Mouse (Mus musculus): ENCODE data around the gene Anxa3. TPM values are rescaled to one million over a fixed set of nuclear protein-coding genes. Genes with fewer than 3 reads are reported as not detected.

Gene Anxa3
- polyA plus RNA-seq, 1 experiment = 78.3 TPM

DNA sequence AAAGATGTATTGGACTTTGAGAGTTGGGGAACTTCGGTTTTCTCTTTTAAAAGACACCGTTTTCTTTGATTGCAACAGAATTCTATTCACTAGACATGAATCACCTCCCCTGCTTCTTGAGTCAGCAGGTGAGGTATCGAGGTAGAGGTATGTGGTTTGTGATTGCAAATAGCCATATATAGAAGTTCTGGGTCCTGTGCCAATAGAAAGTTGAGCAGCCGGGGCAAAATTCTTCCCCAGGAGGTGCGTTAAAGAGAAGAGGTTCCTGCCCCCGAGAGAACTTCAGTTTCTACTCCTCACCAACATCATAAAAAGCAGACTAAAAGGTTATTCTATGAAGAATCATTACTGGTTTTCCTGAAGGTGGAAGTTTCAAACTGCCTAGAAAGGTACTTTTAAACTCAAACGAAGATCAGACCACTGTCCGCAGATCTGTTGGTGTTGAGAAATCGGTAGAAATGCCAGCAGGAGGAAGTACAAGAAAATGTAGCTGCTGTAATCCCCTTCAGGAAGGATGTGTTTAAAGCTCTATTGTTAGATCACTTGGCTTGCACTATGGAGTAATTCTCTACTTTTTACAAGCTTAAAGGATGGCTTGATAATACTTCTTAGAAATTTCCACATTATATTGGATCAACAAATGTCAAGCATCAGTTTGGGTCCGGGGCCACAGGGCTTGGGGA, 955 bp downstream of the Anxa3 start:
- Histone ChIP-seq H3K4me1 (ENCODE audit: control insufficient read depth, insufficient read depth, low read length) (peaks cover 17% of the 10 kb centered on the region), H3K27ac (ENCODE audit: insufficient read depth, low read depth, low read length) (peak overlapping the region; percentile 71), H3K4me3 (ENCODE audit: insufficient read depth, low read length) (peak overlapping the region; percentile 93)
- TF ChIP-seq CTCF (IDR thresholded peaks at IDR 0.05; ENCODE audit: low read depth, low read length) (no peak), POLR2A (IDR thresholded peaks at IDR 0.05; ENCODE audit: borderline replicate concordance, low read depth, low read length) (no peak)

DNA sequence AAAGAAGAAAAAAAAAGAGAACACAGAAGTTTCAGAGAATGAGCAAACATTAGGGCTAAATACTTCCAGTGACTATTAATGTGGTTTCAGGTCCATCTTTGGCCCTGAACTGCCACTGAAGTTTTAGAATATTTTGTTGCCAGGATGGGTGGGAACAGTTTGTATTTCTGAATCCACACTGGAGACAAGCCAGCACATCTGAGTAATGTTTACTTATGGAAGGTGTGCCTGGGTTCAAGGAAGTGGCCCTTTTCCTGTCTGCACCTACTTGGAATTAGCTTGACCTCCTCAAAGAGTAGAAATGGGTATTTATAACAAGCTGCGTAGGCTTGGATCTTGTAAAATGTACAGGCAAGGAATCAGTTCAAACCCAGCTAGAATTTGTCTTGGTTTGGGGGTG, 2.6 kb downstream of the Anxa3 start:
- no peak for TF ChIP-seq CTCF (IDR thresholded peaks at IDR 0.05; ENCODE audit: low read depth, low read length)
- TF ChIP-seq POLR2A (IDR thresholded peaks at IDR 0.05; ENCODE audit: borderline replicate concordance, low read depth, low read length) = no peak
- Histone ChIP-seq H3K4me1 (ENCODE audit: control insufficient read depth, insufficient read depth, low read length) (peaks cover 22% of the 10 kb centered on the region), H3K4me3 (ENCODE audit: insufficient read depth, low read length) (no peak overlapping the region), H3K27ac (ENCODE audit: insufficient read depth, low read depth, low read length) (no peak overlapping the region)

DNA sequence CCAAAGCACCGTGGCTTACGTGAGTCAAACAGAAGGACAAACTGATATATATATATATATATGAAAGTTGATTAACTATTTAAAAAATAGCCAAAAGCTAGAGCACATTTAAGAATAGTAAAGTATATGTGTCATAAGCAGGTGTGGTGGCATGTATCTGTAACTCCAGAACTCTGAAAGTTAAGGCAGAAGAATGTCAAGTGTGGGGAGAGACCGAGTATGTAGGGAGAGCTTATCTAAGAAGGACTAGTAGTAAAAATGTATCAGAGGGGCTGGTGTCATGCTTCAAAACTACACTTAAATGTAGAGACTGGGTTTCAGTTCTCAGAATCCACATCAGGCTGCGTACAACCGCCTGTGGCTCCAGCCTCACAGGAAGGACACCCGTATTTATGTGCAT, 4.3 kb downstream of the Anxa3 start:
- no peak overlapping the region for H3K4me3 ChIP-seq (ENCODE audit: insufficient read depth, low read length)
- TF ChIP-seq CTCF (IDR thresholded peaks at IDR 0.05; ENCODE audit: low read depth, low read length) (no peak), POLR2A (IDR thresholded peaks at IDR 0.05; ENCODE audit: borderline replicate concordance, low read depth, low read length) (no peak)
- H3K27ac ChIP-seq (ENCODE audit: insufficient read depth, low read depth, low read length) = no peak overlapping the region
- H3K4me1 ChIP-seq (ENCODE audit: control insufficient read depth, insufficient read depth, low read length) = peaks cover 34% of the 10 kb centered on the region

DNA sequence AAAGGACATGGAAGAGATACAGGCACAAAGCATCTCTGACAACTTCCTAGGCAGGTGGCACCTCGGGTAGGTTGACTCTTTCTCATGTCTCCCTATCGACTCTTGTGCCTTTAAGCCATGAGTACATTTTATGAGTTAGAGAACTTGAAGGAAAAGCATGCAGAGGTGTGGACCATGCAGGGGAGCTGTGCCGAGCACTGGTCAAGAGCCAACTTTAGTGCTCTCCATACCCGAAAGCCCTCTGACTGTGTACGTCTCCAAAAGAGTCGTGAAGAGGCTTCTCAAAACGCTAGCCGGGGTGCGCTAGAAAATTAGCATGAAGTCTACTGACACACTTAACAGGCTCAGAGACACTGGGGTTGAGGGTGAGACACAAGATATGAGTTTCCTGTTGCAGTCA, 6.0 kb downstream of the Anxa3 start:
- H3K4me1 ChIP-seq (ENCODE audit: control insufficient read depth, insufficient read depth, low read length) = peaks cover 46% of the 10 kb centered on the region
- H3K4me3 ChIP-seq (ENCODE audit: insufficient read depth, low read length) = no peak overlapping the region
- H3K27ac ChIP-seq (ENCODE audit: insufficient read depth, low read depth, low read length) = no peak overlapping the region
- TF ChIP-seq CTCF (IDR thresholded peaks at IDR 0.05; ENCODE audit: low read depth, low read length) (no peak), POLR2A (IDR thresholded peaks at IDR 0.05; ENCODE audit: borderline replicate concordance, low read depth, low read length) (no peak)

DNA sequence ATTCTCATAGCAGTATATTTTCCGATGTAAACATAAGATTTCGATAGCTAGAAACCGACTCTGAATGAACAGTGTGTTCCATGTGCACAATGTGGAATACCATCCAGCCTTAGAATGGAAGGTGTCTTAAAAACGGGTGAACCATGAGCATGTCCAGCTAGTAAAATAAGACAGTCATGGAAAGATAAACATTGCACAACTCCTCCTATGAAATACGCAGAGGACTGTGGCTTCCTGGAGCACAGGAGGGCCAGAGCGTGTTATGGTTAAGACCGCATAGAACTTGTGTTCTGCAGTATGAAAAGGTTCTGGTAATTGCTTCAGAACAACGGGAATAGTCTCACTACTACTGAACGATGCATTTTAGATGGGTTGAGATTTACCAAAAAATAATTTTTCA, 6.8 kb downstream of the Anxa3 start:
- Histone ChIP-seq H3K4me1 (ENCODE audit: control insufficient read depth, insufficient read depth, low read length) (peaks cover 53% of the 10 kb centered on the region), H3K27ac (ENCODE audit: insufficient read depth, low read depth, low read length) (no peak overlapping the region), H3K4me3 (ENCODE audit: insufficient read depth, low read length) (no peak overlapping the region)
- no peak for TF ChIP-seq CTCF (IDR thresholded peaks at IDR 0.05; ENCODE audit: low read depth, low read length)
- no peak for TF ChIP-seq POLR2A (IDR thresholded peaks at IDR 0.05; ENCODE audit: borderline replicate concordance, low read depth, low read length)

DNA sequence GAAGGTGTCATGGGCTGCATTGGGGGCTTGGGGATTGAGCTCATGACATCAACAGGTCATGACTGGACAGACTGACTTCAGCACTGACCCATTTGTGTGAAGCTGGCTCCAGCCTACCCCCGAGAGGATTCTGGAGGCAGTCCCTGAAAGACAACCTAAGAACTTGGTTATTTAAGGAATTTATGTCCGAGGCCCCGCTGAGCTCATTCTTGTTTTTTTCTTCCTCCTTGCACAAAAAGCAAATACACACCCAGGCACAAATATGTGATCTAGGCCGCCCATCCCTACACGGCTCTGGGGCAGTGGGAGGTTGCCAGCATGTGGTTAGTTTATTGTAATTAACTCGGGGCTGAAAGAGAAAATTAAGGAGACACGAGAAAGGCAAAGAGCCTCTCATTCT, 9.0 kb downstream of the Anxa3 start:
- Histone ChIP-seq H3K27ac (ENCODE audit: insufficient read depth, low read depth, low read length) (no peak overlapping the region), H3K4me1 (ENCODE audit: control insufficient read depth, insufficient read depth, low read length) (peaks cover 61% of the 10 kb centered on the region), H3K4me3 (ENCODE audit: insufficient read depth, low read length) (no peak overlapping the region)
- TF ChIP-seq CTCF (IDR thresholded peaks at IDR 0.05; ENCODE audit: low read depth, low read length) (no peak), POLR2A (IDR thresholded peaks at IDR 0.05; ENCODE audit: borderline replicate concordance, low read depth, low read length) (no peak)

DNA sequence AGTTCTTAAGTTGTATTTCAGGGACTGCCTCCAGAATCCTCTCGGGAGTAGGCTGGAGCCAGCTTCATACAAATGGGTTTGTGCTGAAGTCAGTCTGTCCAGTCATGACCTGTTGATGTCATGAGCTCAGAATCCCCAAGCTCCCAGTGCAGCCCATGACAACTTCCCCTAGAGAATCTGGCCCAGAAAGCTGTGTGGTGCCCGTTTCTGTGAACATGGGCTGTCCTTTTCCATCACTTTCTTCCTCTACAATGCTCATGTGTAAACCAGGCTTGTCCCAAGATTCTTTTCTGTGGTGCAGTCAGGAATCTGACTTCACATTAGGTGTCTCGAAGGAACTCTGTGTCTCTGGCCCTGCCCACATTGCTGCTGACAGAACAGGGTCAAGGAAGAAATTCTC, 10.0 kb downstream of the Anxa3 start:
- TF ChIP-seq POLR2A (IDR thresholded peaks at IDR 0.05; ENCODE audit: borderline replicate concordance, low read depth, low read length) (no peak), CTCF (IDR thresholded peaks at IDR 0.05; ENCODE audit: low read depth, low read length) (no peak)
- peak overlapping the region; percentile 51 for H3K27ac ChIP-seq (ENCODE audit: insufficient read depth, low read depth, low read length)
- H3K4me1 ChIP-seq (ENCODE audit: control insufficient read depth, insufficient read depth, low read length) = peaks cover 69% of the 10 kb centered on the region
- no peak overlapping the region for H3K4me3 ChIP-seq (ENCODE audit: insufficient read depth, low read length)

DNA sequence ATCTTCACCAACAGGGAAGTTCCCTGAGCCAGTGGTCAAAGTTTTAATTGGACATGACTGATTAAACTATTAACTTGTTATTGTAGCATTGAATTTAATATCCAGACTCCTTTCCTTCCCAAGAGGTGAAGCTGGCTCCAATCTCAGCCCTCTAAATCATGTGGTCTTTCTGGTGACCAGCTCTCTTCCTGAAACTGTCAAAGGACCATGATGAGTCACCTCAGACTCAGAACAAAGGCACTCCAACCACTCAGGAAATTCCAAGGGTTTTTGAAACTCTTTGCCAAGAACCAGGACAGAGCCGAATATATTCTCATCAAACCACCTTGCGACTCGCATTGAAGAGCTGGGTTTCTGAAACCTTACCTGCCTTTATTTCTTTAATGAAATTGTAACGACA, 11.2 kb downstream of the Anxa3 start:
- no peak overlapping the region for H3K4me3 ChIP-seq (ENCODE audit: insufficient read depth, low read length)

DNA sequence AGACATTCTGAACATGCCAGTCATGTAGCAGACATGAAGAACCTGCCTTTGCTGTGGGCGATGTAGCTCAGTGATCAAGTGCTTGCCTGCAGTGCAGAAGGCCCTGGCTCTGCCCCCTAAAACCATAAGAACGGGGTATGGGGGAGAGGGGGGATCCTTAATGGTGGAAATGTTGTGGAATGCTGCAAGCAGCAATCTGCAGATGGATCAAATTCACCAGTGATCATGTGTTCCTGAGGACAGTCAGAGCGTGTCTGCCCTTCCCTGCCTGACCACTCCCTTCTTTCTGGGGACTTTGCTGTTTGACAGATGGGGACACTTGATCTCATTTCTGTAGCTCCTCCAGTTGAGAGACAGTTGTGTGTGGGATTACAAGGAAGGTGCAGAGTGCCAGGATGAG, 11.7 kb downstream of the Anxa3 start:
- TF ChIP-seq POLR2A (IDR thresholded peaks at IDR 0.05; ENCODE audit: borderline replicate concordance, low read depth, low read length) (no peak), CTCF (IDR thresholded peaks at IDR 0.05; ENCODE audit: low read depth, low read length) (no peak)
- H3K4me1 ChIP-seq (ENCODE audit: control insufficient read depth, insufficient read depth, low read length) = peaks cover 77% of the 10 kb centered on the region
- 0 out of 2 replicates have a peak overlapping the region, but pooled peaks have one; percentile 2 for H3K27ac ChIP-seq (ENCODE audit: insufficient read depth, low read depth, low read length)
- H3K4me3 ChIP-seq (ENCODE audit: insufficient read depth, low read length) = no peak overlapping the region

More for the DNA sequence above, 11.2 kb downstream of the Anxa3 start:
- TF ChIP-seq POLR2A (IDR thresholded peaks at IDR 0.05; ENCODE audit: borderline replicate concordance, low read depth, low read length) (no peak), CTCF (IDR thresholded peaks at IDR 0.05; ENCODE audit: low read depth, low read length) (no peak)
- peaks cover 78% of the 10 kb centered on the region for H3K4me1 ChIP-seq (ENCODE audit: control insufficient read depth, insufficient read depth, low read length)
- H3K27ac ChIP-seq (ENCODE audit: insufficient read depth, low read depth, low read length) = peak overlapping the region; percentile 31; the same call in 1 of the 2 replicates

DNA sequence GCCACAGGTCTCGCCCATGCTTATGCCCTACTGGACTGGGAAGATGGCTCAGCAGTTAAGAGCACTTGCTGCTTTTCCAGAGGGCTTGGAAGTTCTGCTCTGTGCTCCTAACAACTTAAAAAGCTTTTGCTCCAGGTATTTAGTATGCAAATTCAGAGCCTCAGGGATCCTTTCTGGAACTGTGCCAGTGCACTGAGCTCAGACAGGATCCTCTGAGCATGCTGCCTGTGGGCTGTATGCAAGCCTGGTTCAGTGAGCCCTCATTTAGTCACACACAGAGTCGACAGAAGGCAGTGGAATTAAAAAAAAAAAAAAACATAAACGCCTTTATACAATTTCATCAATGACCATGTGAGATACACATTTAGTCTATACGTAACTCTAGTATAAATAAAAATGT, 17.5 kb downstream of the Anxa3 start:
- H3K4me3 ChIP-seq (ENCODE audit: insufficient read depth, low read length) = no peak overlapping the region
- H3K4me1 ChIP-seq (ENCODE audit: control insufficient read depth, insufficient read depth, low read length) = peaks cover 43% of the 10 kb centered on the region
- no peak overlapping the region for H3K27ac ChIP-seq (ENCODE audit: insufficient read depth, low read depth, low read length)
- no peak for TF ChIP-seq POLR2A (IDR thresholded peaks at IDR 0.05; ENCODE audit: borderline replicate concordance, low read depth, low read length)
- TF ChIP-seq CTCF (IDR thresholded peaks at IDR 0.05; ENCODE audit: low read depth, low read length) = no peak

Data from bone marrow macrophage, adult 2 months (primary cell).